Mouse (Mus musculus): Measurements from ENCODE around the gene Slc30a10. TPM values are rescaled to one million over a fixed set of nuclear protein-coding genes. Genes with fewer than 3 reads are reported as not detected.

Gene Slc30a10
- total and polyA plus RNA-seq, 3 experiments = not detected

- H3K27me3 ChIP-seq (replicated peaks) = no peaks in the 10 kb centered on the region
- dilution Hi-C loops (cut with MboI; ENCODE audit: extremely low pct_ligation_motif_present, extremely low pct_unique_long_range_greater_than_20kb, low sequenced_read_pairs) = no loop called here
- 0 out of 4 replicates have a peak, but pooled peaks cover 0 to 2% of the 10 kb centered on the region in 2 experiments for H3K4me1 ChIP-seq (ENCODE audit: control insufficient read depth in 1 of 2, insufficient read depth in 2 of 2)
- no peaks in the 10 kb centered on the region for H3K79me2 ChIP-seq (replicated peaks; ENCODE audit: control insufficient read depth, extremely low read depth, insufficient read depth, poor library complexity, severe bottlenecking)
- no peaks in the 10 kb centered on the region for H3K36me3 ChIP-seq (replicated peaks in 1 of 2; ENCODE audit: control insufficient read depth in 1 of 2, insufficient read depth in 1 of 2, low read length in 1 of 2)
- H3K9me3 ChIP-seq (replicated peaks; ENCODE audit: low read length) = no peaks in the 10 kb centered on the region
- in situ Hi-C loops (cut with MboI; ENCODE audit: low pct_ligation_motif_present, low pct_unique_long_range_greater_than_20kb, low sequenced_read_pairs) = no loop called here
- no peak overlapping the region for H3K4me3 ChIP-seq (replicated peaks in 1 of 3; ENCODE audit: low read depth in 2 of 3, low read length in 2 of 3, poor library complexity in 1 of 3)
- no peak overlapping the region for H3K9ac ChIP-seq (ENCODE audit: insufficient read depth, low read depth)
- no peak for DNase-seq (ENCODE audit: extremely low read depth)
- H3K27ac ChIP-seq (ENCODE audit: insufficient read depth, low read depth) = no peak overlapping the region
- TF ChIP-seq POLR2AphosphoS2 (IDR thresholded peaks at IDR 0.05; ENCODE audit: low read depth, low read length) (no peak), CTCF (conservative IDR thresholded peaks at IDR 0.05 in 1 of 2, IDR thresholded peaks at IDR 0.05 in 1 of 2; ENCODE audit: low read depth in 2 of 2, low read length in 2 of 2) (no peak), USF2 (conservative IDR thresholded peaks at IDR 0.05; ENCODE audit: low read depth, low read length) (no peak), CHD2 (IDR thresholded peaks at IDR 0.05; ENCODE audit: low read length) (no peak), GABPA (IDR thresholded peaks at IDR 0.05; ENCODE audit: insufficient replicate concordance, low read depth, low read length) (no peak), RCOR1 (conservative IDR thresholded peaks at IDR 0.05; ENCODE audit: low read depth, low read length) (no peak), MEF2A (IDR thresholded peaks at IDR 0.05; ENCODE audit: borderline replicate concordance, low read depth, low read length) (no peak), ETS1 (conservative IDR thresholded peaks at IDR 0.05; ENCODE audit: low read depth, low read length) (no peak), IRF4 (IDR thresholded peaks at IDR 0.05; ENCODE audit: low read depth, low read length) (no peak), MAZ (IDR thresholded peaks at IDR 0.05; ENCODE audit: low read depth, low read length) (no peak), ZMIZ1 (IDR thresholded peaks at IDR 0.05; ENCODE audit: low read depth, low read length) (no peak)
- H3K4me2 ChIP-seq (ENCODE audit: insufficient read depth, low read depth, poor library complexity, severe bottlenecking) = no peak overlapping the region
Observed at GRCm38 (mm10) chr1:185451495-185451894, 3.2 kb upstream of the Slc30a10 start.

- Histone ChIP-seq H3K36me3 (replicated peaks in 1 of 2; ENCODE audit: control insufficient read depth in 1 of 2, insufficient read depth in 1 of 2, low read length in 1 of 2) (no peaks in the 10 kb centered on the region), H3K4me3 (replicated peaks in 1 of 3; ENCODE audit: low read depth in 2 of 3, low read length in 2 of 3, poor library complexity in 1 of 3) (no peak overlapping the region), H3K4me1 (ENCODE audit: control insufficient read depth in 1 of 2, insufficient read depth in 2 of 2) (0 out of 4 replicates have a peak, but pooled peaks cover 0 to 2% of the 10 kb centered on the region in 2 experiments), H3K9ac (ENCODE audit: insufficient read depth, low read depth) (no peak overlapping the region), H3K27ac (ENCODE audit: insufficient read depth, low read depth) (no peak overlapping the region), H3K27me3 (replicated peaks) (no peaks in the 10 kb centered on the region), H3K4me2 (ENCODE audit: insufficient read depth, low read depth, poor library complexity, severe bottlenecking) (no peak overlapping the region), H3K9me3 (replicated peaks; ENCODE audit: low read length) (no peaks in the 10 kb centered on the region), H3K79me2 (replicated peaks; ENCODE audit: control insufficient read depth, extremely low read depth, insufficient read depth, poor library complexity, severe bottlenecking) (no peaks in the 10 kb centered on the region)
- dilution Hi-C loops (cut with MboI; ENCODE audit: extremely low pct_ligation_motif_present, extremely low pct_unique_long_range_greater_than_20kb, low sequenced_read_pairs) = no loop called here
- in situ Hi-C loops (cut with MboI; ENCODE audit: low pct_ligation_motif_present, low pct_unique_long_range_greater_than_20kb, low sequenced_read_pairs) = no loop called here
- no peak for TF ChIP-seq USF1 (IDR thresholded peaks at IDR 0.05; ENCODE audit: low read depth, low read length)
- TF ChIP-seq KAT2A (IDR thresholded peaks at IDR 0.05; ENCODE audit: insufficient replicate concordance, low read length) = no peak
- no peak for TF ChIP-seq NRF1 (IDR thresholded peaks at IDR 0.05; ENCODE audit: low read depth, low read length)
- no peak for TF ChIP-seq E2F4 (IDR thresholded peaks at IDR 0.05; ENCODE audit: insufficient replicate concordance, low read depth, low read length)
- no peak for TF ChIP-seq UBTF (IDR thresholded peaks at IDR 0.05; ENCODE audit: low read depth, low read length)
- no peak for TF ChIP-seq ELF1 (IDR thresholded peaks at IDR 0.05; ENCODE audit: low read depth, low read length)
- TF ChIP-seq TCF12 (IDR thresholded peaks at IDR 0.05; ENCODE audit: low read depth, low read length) = no peak
- no peak for TF ChIP-seq CHD2 (IDR thresholded peaks at IDR 0.05; ENCODE audit: low read length)
- no peak for TF ChIP-seq POLR2A (IDR thresholded peaks at IDR 0.05; ENCODE audit: low read depth, low read length)
- no peak for TF ChIP-seq ETS1 (conservative IDR thresholded peaks at IDR 0.05; ENCODE audit: low read depth, low read length)
- no peak for DNase-seq (ENCODE audit: extremely low read depth)
Observed at GRCm38 (mm10) chr1:185452461-185452860, 2.2 kb upstream of the Slc30a10 start.
